Mouse (Mus musculus): ENCODE results near the gene Pus3. TPM values are rescaled to one million over a fixed set of nuclear protein-coding genes. Genes with fewer than 3 reads are reported as not detected.

Pus3 gene
- polyA plus RNA-seq (2014; fragmentation: Illumina TruSeq; extraction: RNeasy Lipid Tissue Mini Kit (QIAGEN cat#74804); ENCODE audit: low replicate concordance), result 27.5 TPM

GRCm38 (mm10) chr9:35558257-35559008, at the start of gene Pus3, which contains the start of gene Ddx25:
Gene Pus3, plus strand, starts transcription at chr9:35558595.
Gene Ddx25, minus strand, starts transcription at chr9:35558528.

GRCm38 (mm10) chr9:35518169-35518568, 40.2 kb upstream of the Pus3 start, which contains the start of gene Gm1113:
Gene Gm1113, minus strand, starts transcription at chr9:35518269.

DNA sequence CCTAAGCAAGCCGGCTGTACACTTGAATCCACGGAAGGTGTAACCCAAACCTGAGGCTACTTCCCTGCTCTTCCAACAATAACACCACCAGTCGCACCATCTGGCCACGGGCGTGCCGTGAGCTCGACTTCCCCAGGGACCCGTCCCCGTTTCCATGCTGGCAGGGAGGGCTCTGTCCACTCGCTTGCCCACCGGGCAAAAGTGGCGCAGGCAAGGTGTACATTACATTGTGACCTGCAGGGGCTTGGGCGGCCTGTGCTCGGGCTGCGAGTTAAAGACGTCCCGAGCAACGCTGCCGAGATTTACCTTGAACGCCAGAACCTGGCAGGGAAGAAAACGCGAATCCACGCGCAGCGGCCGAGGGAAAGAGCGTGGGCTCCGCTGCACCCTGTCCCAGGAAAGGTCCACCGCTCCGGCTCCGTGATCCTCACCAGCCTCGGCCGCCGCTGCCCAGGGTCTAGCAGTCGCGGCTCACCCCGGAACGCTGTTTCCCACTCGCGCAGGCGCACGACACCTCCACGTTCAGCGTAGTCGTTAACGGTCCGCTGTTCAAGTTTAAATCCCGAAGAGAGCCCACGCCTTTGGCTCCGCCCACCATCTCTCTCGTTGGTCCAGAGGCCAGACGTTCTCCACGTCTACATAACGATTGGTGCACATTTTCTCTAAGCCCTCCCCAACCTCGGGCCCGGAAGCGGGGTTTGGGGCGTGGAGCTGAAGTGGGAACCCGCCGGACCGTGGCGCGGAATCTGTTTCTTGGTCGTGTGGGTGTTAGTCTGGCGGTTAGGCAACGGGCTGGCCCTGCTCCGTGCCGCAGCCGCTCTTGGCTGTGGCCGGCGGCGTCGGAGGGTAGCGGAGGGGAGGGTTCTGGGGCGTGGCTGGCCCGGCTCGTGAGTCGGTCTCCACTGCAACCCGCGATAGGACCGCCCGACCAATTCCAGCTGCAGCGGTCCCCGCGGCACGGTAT, 11.5 kb downstream of the Pus3 start, which contains the start of the genes Pate2 and Hyls1:
Gene Pate2, plus strand, starts transcription at position 714 of the 964 bp plus-strand sequence.
Gene Hyls1, minus strand, starts transcription at position 828 of the 964 bp plus-strand sequence.

DNA sequence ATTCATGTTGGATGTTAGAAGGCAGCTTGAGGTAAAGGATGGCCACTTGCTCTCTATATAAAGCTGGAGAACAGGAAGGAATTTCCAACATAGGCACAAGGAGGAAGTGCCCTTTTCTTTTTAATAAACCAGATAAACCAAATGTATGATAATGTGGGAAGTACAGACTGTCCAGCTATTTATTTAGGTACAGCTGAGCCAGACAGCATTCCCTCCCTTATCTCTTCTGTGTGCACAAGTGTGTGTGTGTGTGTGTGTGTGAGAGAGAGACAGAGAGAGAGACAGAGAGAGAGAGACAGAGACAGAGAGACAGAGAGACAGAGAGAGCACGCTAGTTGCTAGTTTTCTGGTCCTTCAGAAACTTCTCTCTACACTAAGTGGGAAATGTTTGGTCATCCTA, 53.4 kb downstream of the Pus3 start, which contains the start of gene Pate4:
Gene Pate4, minus strand, starts transcription at position 101 of the 400 bp plus-strand sequence.

Other genes starting within 250 kb of the Pus3 start
- 3.2 TPM for gene Cdon, start 137.5 kb upstream of the Pus3 start, polyA plus RNA-seq (2014; fragmentation: Illumina TruSeq; extraction: RNeasy Lipid Tissue Mini Kit (QIAGEN cat#74804); ENCODE audit: low replicate concordance)
- gene Gm1113, start 40.3 kb upstream of the Pus3 start, polyA plus RNA-seq (2014; fragmentation: Illumina TruSeq; extraction: RNeasy Lipid Tissue Mini Kit (QIAGEN cat#74804); ENCODE audit: low replicate concordance), result not detected
- 0.07 TPM for gene Ddx25, start 67 bp upstream of the Pus3 start, polyA plus RNA-seq (2014; fragmentation: Illumina TruSeq; extraction: RNeasy Lipid Tissue Mini Kit (QIAGEN cat#74804); ENCODE audit: low replicate concordance)
- 0.30 TPM for gene Pate2, start 11.7 kb downstream of the Pus3 start, polyA plus RNA-seq (2014; fragmentation: Illumina TruSeq; extraction: RNeasy Lipid Tissue Mini Kit (QIAGEN cat#74804); ENCODE audit: low replicate concordance)
- 10.4 TPM for gene Hyls1, start 11.8 kb downstream of the Pus3 start, polyA plus RNA-seq (2014; fragmentation: Illumina TruSeq; extraction: RNeasy Lipid Tissue Mini Kit (QIAGEN cat#74804); ENCODE audit: low replicate concordance)
- gene Pate4, start 53.3 kb downstream of the Pus3 start, polyA plus RNA-seq (2014; fragmentation: Illumina TruSeq; extraction: RNeasy Lipid Tissue Mini Kit (QIAGEN cat#74804); ENCODE audit: low replicate concordance), result 0.56 TPM
- gene Pate3, start 89.6 kb downstream of the Pus3 start, polyA plus RNA-seq (2014; fragmentation: Illumina TruSeq; extraction: RNeasy Lipid Tissue Mini Kit (QIAGEN cat#74804); ENCODE audit: low replicate concordance), result not detected
- not detected for gene Pate1, start 128.8 kb downstream of the Pus3 start, polyA plus RNA-seq (2014; fragmentation: Illumina TruSeq; extraction: RNeasy Lipid Tissue Mini Kit (QIAGEN cat#74804); ENCODE audit: low replicate concordance)
- gene Gm17677, start 182.5 kb downstream of the Pus3 start, polyA plus RNA-seq (2014; fragmentation: Illumina TruSeq; extraction: RNeasy Lipid Tissue Mini Kit (QIAGEN cat#74804); ENCODE audit: low replicate concordance), result not detected
- gene Gm17727, start 219.5 kb downstream of the Pus3 start, polyA plus RNA-seq (2014; fragmentation: Illumina TruSeq; extraction: RNeasy Lipid Tissue Mini Kit (QIAGEN cat#74804); ENCODE audit: low replicate concordance), result not detected
- not detected for gene Gm27235, start 231.5 kb downstream of the Pus3 start, polyA plus RNA-seq (2014; fragmentation: Illumina TruSeq; extraction: RNeasy Lipid Tissue Mini Kit (QIAGEN cat#74804); ENCODE audit: low replicate concordance)
- not detected for gene D730048I06Rik, start 231.5 kb downstream of the Pus3 start, polyA plus RNA-seq (2014; fragmentation: Illumina TruSeq; extraction: RNeasy Lipid Tissue Mini Kit (QIAGEN cat#74804); ENCODE audit: low replicate concordance)

All from small intestine, adult 10 weeks (tissue).